8 mouse cellular contexts compared by ENCODE assay signal in the genomic region with DNA sequence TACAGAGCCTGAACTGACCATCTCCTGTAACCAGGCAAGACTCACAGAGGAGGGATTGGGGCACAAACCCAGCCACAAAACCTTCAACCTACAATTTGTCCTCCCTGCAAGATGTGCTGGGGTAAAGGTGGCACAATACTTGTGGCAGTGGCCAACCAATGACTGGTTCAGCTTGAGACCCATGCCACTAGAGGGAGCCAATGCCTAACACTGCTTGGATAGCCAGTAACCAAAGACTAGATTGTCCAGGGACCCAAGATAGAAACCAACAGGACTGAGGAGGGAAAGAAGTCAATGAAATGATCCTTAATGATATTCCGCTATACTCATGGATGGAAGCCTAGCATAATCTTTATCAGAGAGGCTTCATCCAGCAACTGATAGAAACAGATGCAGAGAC. TPM values are rescaled to one million over a fixed set of nuclear protein-coding genes. Genes with fewer than 3 reads are reported as not detected.
DNase-seq lines count a peak whose midpoint lies in the region; ATAC-seq lines count a peak whose summit lies in the region.

No protein-coding gene starts in this region.

- H3K9ac ChIP-seq in hindbrain, embryonic 13.5 days, result no peak overlapping the region
- no peak overlapping the region for H3K9ac ChIP-seq in forebrain, embryonic 14.5 days (ENCODE audit: low read length)
- no peak overlapping the region for H3K9ac ChIP-seq in hindbrain, embryonic 12.5 days

- no peak overlapping the region for H3K4me2 ChIP-seq in hindbrain, embryonic 13.5 days
- H3K4me2 ChIP-seq in forebrain, embryonic 14.5 days (ENCODE audit: low read length), result no peak overlapping the region
- no peak overlapping the region for H3K4me2 ChIP-seq in hindbrain, embryonic 12.5 days (replicated peaks)

- peak; percentile 64 for DNase-seq in hindbrain, embryonic 10.5 days (ENCODE audit: low spot score)
- peak; percentile 31 for DNase-seq in c-Kit-positive CD71-positive TER-119-positive erythroid progenitor cells, embryonic 14.5 days (ENCODE audit: low spot score)
- DNase-seq in forebrain, embryonic 14.5 days (ENCODE audit: low spot score), result peak; percentile 84
- peak; percentile 53 for DNase-seq in left cerebral cortex, adult 11 months (ENCODE audit: low spot score)
- DNase-seq in midbrain, embryonic 10.5 days (ENCODE audit: low spot score), result peak; percentile 59
- DNase-seq in right cerebral cortex, postnatal 4 days, result peak; percentile 48

- H3K27ac ChIP-seq in hindbrain, embryonic 10.5 days, result no peak overlapping the region
- H3K27ac ChIP-seq in hindbrain, embryonic 13.5 days, result no peak overlapping the region
- no peak overlapping the region for H3K27ac ChIP-seq in forebrain, embryonic 14.5 days (ENCODE audit: low read depth, low read length)
- H3K27ac ChIP-seq in hindbrain, embryonic 12.5 days, result no peak overlapping the region
- no peak overlapping the region for H3K27ac ChIP-seq in midbrain, embryonic 10.5 days (replicated peaks)

- H3K27me3 ChIP-seq in hindbrain, embryonic 10.5 days (ENCODE audit: insufficient read depth, poor library complexity, severe bottlenecking), result no peaks in the 10 kb centered on the region
- H3K27me3 ChIP-seq in hindbrain, embryonic 13.5 days, result no peaks in the 10 kb centered on the region
- H3K27me3 ChIP-seq in forebrain, embryonic 14.5 days (replicated peaks; ENCODE audit: control insufficient read depth, insufficient read depth, low read length), result no peaks in the 10 kb centered on the region
- no peaks in the 10 kb centered on the region for H3K27me3 ChIP-seq in hindbrain, embryonic 12.5 days
- no peaks in the 10 kb centered on the region for H3K27me3 ChIP-seq in midbrain, embryonic 10.5 days (ENCODE audit: low read depth, poor library complexity, severe bottlenecking)

- ATAC-seq in hindbrain, embryonic 13.5 days (ENCODE audit: low FRiP score), result no peak
- ATAC-seq in forebrain, embryonic 14.5 days, result peak; percentile 63
- peak; percentile 46; the same call in 1 of the 2 replicates for ATAC-seq in hindbrain, embryonic 12.5 days (ENCODE audit: low FRiP score)

- WGBS in hindbrain, embryonic 10.5 days, result 68% methylated on average over 1 of the region's 1 CpGs
- 81% methylated on average over 1 of the region's 1 CpGs for WGBS in hindbrain, embryonic 13.5 days
- 82% methylated on average over 1 of the region's 1 CpGs for WGBS in forebrain, embryonic 14.5 days
- 73% methylated on average over 1 of the region's 1 CpGs for WGBS in hindbrain, embryonic 12.5 days
- WGBS in midbrain, embryonic 10.5 days, result 58% methylated on average over 1 of the region's 1 CpGs

- H3K4me3 ChIP-seq in hindbrain, embryonic 10.5 days, result no peak overlapping the region
- no peak overlapping the region for H3K4me3 ChIP-seq in hindbrain, embryonic 13.5 days
- H3K4me3 ChIP-seq in forebrain, embryonic 14.5 days (ENCODE audit: low read depth, low read length), result no peak overlapping the region
- no peak overlapping the region for H3K4me3 ChIP-seq in hindbrain, embryonic 12.5 days
- H3K4me3 ChIP-seq in midbrain, embryonic 10.5 days, result no peak overlapping the region

- no peaks in the 10 kb centered on the region for H3K9me3 ChIP-seq in hindbrain, embryonic 10.5 days
- H3K9me3 ChIP-seq in hindbrain, embryonic 13.5 days, result no peaks in the 10 kb centered on the region
- H3K9me3 ChIP-seq in forebrain, embryonic 14.5 days (replicated peaks; ENCODE audit: control insufficient read depth, low read length), result no peaks in the 10 kb centered on the region
- no peaks in the 10 kb centered on the region for H3K9me3 ChIP-seq in hindbrain, embryonic 12.5 days (replicated peaks)
- no peaks in the 10 kb centered on the region for H3K9me3 ChIP-seq in midbrain, embryonic 10.5 days (replicated peaks)

- no peaks in the 10 kb centered on the region for H3K4me1 ChIP-seq in hindbrain, embryonic 10.5 days (replicated peaks)
- H3K4me1 ChIP-seq in hindbrain, embryonic 13.5 days (replicated peaks), result no peaks in the 10 kb centered on the region
- H3K4me1 ChIP-seq in forebrain, embryonic 14.5 days (ENCODE audit: control insufficient read depth, insufficient read depth, low read length), result no peaks in the 10 kb centered on the region
- H3K4me1 ChIP-seq in hindbrain, embryonic 12.5 days, result no peaks in the 10 kb centered on the region
- no peaks in the 10 kb centered on the region for H3K4me1 ChIP-seq in midbrain, embryonic 10.5 days

- H3K36me3 ChIP-seq in hindbrain, embryonic 10.5 days, result no peaks in the 10 kb centered on the region
- H3K36me3 ChIP-seq in hindbrain, embryonic 13.5 days, result no peaks in the 10 kb centered on the region
- no peaks in the 10 kb centered on the region for H3K36me3 ChIP-seq in forebrain, embryonic 14.5 days (ENCODE audit: control insufficient read depth, insufficient read depth, low read length)
- no peaks in the 10 kb centered on the region for H3K36me3 ChIP-seq in hindbrain, embryonic 12.5 days
- H3K36me3 ChIP-seq in midbrain, embryonic 10.5 days, result no peaks in the 10 kb centered on the region

RNA-seq across cellular contexts. Expression of a gene that starts 3.3 kb away (rescaled TPM):
- polyA plus RNA-seq in hindbrain, embryonic 10.5 days (2016; fragmentation: Nextera tagmentation; extraction: Ambion mirVana), result 0.07 TPM in 1 of 2 replicates, not detected in the other
- polyA plus RNA-seq in hindbrain, embryonic 13.5 days (2015; fragmentation: Nextera tagmentation; extraction: Ambion mirVana), result 0.13 TPM in 1 of 2 replicates, not detected in the other
- polyA plus RNA-seq in forebrain, embryonic 14.5 days (2014; fragmentation: Nextera tagmentation; extraction: Ambion mirVana), result not detected in 2 replicates
- 0.05 TPM in 1 of 2 replicates, not detected in the other for polyA plus RNA-seq in hindbrain, embryonic 12.5 days (2016; fragmentation: Nextera tagmentation; extraction: Ambion mirVana)
- polyA plus RNA-seq in midbrain, embryonic 10.5 days (2016; fragmentation: Nextera tagmentation; extraction: Ambion mirVana), result not detected in 2 replicates

RNA-seq across cellular contexts. Expression of a gene that starts 39.7 kb away (rescaled TPM):
- 1.00 and 1.3 TPM in 2 replicates for polyA plus RNA-seq in hindbrain, embryonic 10.5 days (2016; fragmentation: Nextera tagmentation; extraction: Ambion mirVana)
- polyA plus RNA-seq in hindbrain, embryonic 13.5 days (2015; fragmentation: Nextera tagmentation; extraction: Ambion mirVana), result 1.7 TPM in 2 replicates
- 1.5 TPM in 2 replicates for polyA plus RNA-seq in forebrain, embryonic 14.5 days (2014; fragmentation: Nextera tagmentation; extraction: Ambion mirVana)
- polyA plus RNA-seq in hindbrain, embryonic 12.5 days (2016; fragmentation: Nextera tagmentation; extraction: Ambion mirVana), result 1.5 and 2.0 TPM in 2 replicates
- 0.88 and 1.8 TPM in 2 replicates for polyA plus RNA-seq in midbrain, embryonic 10.5 days (2016; fragmentation: Nextera tagmentation; extraction: Ambion mirVana)

Comparison
In these comparisons a context has a peak if more than half of its experiments do, and no peak if none do; other contexts are left out.
1. DNase-seq: peak in every context shown above with its lines; median percentile 84 in forebrain, embryonic 14.5 days; 64 in hindbrain, embryonic 10.5 days; 59 in midbrain, embryonic 10.5 days; 53 in left cerebral cortex, adult 11 months; 48 in right cerebral cortex, postnatal 4 days; 31 in c-Kit-positive CD71-positive TER-119-positive erythroid progenitor cells, embryonic 14.5 days.